In the genomic region with DNA sequence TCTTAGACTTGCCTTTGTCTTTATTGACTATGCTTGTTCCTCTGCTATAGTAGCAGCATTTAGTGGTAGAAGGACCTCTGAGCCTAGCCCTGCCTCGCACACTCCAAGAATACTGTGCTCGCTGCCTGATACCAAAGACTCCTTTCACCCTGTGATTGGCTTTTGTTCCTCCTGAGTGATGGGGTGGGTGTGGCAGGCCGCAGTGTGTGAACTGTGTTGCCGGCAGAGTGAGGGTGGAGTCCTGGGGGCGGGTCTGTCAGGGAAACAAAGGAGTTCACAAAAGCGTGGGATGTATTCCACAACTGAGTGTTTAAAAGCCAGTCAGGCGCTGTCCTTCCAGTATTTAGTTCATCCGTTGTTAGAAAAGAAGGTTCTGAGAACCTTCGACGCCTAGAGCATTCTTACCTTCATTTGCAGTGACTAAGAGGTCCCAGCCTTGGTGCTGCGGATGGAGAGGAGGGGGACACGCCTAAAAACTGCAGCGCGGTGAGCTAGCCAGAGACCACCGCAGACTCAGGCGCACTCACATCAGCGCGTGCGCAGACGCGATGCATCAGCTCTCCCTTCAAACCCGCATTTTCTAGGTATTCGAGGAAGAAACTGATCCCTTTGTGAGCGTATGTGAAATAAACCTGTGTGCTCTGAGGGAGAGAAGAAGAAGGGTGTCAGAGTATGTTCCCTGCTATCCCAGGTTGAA, we compare ENCODE assay signal across 8 mouse cellular contexts. TPM values are rescaled to one million over a fixed set of nuclear protein-coding genes. Genes with fewer than 3 reads are reported as not detected.
DNase-seq lines count a peak whose midpoint lies in the region; ATAC-seq and TF ChIP-seq lines count a peak whose summit lies in the region.

No protein-coding gene starts in this region.

- peak overlapping the region; percentile 60 for H3K4me3 ChIP-seq in left cerebral cortex, adult 2 months
- peak overlapping the region; percentile 75 for H3K4me3 ChIP-seq in intestine, embryonic 16.5 days (ENCODE audit: low read length)
- peak overlapping the region; percentile 71 for H3K4me3 ChIP-seq in lung, embryonic 16.5 days (ENCODE audit: low read length)

- H3K36me3 ChIP-seq in intestine, embryonic 16.5 days (ENCODE audit: control insufficient read depth, insufficient read depth, low read length), result no peaks in the 10 kb centered on the region
- H3K36me3 ChIP-seq in lung, embryonic 16.5 days (ENCODE audit: control insufficient read depth, insufficient read depth, low read length), result no peaks in the 10 kb centered on the region

- H3K9me3 ChIP-seq in intestine, embryonic 16.5 days (ENCODE audit: control insufficient read depth, low read length), result no peaks in the 10 kb centered on the region
- no peaks in the 10 kb centered on the region for H3K9me3 ChIP-seq in lung, embryonic 16.5 days (ENCODE audit: control insufficient read depth, low read length)

- peak overlapping the region; percentile 63 for H3K27ac ChIP-seq in left cerebral cortex, adult 2 months
- peak overlapping the region; percentile 61 for H3K27ac ChIP-seq in intestine, embryonic 16.5 days (ENCODE audit: low read length)
- peak overlapping the region; percentile 12; the same call in 1 of the 2 replicates for H3K27ac ChIP-seq in lung, embryonic 16.5 days (ENCODE audit: low read length)

- intact Hi-C loops in left cerebral cortex, adult 2 months (cut with DNase I), result loop anchor here (2.0 kb wide), 1 partner anchor 52 kb away; the partner anchor contains the start of gene Tubb2a

- peak; percentile 48 for ATAC-seq in intestine, embryonic 16.5 days
- ATAC-seq in lung, embryonic 16.5 days (ENCODE audit: low read depth), result peak; percentile 58
- peak; percentile 27; the same call in 1 of the 2 replicates for ATAC-seq in neutrophil, adult 5-6 weeks (ENCODE audit: extremely low read depth, insufficient number of reproducible peaks, low FRiP score, poor library complexity, severe bottlenecking)

- peak in 1 of 2 experiments; percentile 59 for DNase-seq in left cerebral cortex, adult 2 months (ENCODE audit: extremely low spot score in 1 of 2, low spot score in 2 of 2)
- no peak for DNase-seq in left cerebral cortex, adult 18-20 months (ENCODE audit: low spot score in 2 of 2)
- peak; percentile 88 for DNase-seq in brain, embryonic 18.5 days (ENCODE audit: low read depth, low spot score)
- peak; percentile 50 to 56 for DNase-seq in heart, adult 18-20 months
- DNase-seq in ovary, adult 18-20 months (ENCODE audit: low spot score), result no peak

- peaks cover 21% of the 10 kb centered on the region for H3K4me1 ChIP-seq in intestine, embryonic 16.5 days (ENCODE audit: control insufficient read depth, insufficient read depth, low read length)
- H3K4me1 ChIP-seq in lung, embryonic 16.5 days (replicated peaks; ENCODE audit: control insufficient read depth, insufficient read depth, low read length), result peaks cover 27% of the 10 kb centered on the region

- peak overlapping the region; percentile 96 for H3K4me2 ChIP-seq in intestine, embryonic 16.5 days (ENCODE audit: low read depth, low read length)
- peak overlapping the region; percentile 92 for H3K4me2 ChIP-seq in lung, embryonic 16.5 days (ENCODE audit: low read depth, low read length)

- TF ChIP-seq CTCF in left cerebral cortex, adult 2 months (IDR thresholded peaks at IDR 0.05), result no peak

- peak overlapping the region; percentile 71 for H3K9ac ChIP-seq in intestine, embryonic 16.5 days (ENCODE audit: low read depth, low read length)
- peak overlapping the region; percentile 42 for H3K9ac ChIP-seq in lung, embryonic 16.5 days (ENCODE audit: low read length)

- peaks cover 3% of the 10 kb centered on the region; the same call in 1 of the 2 replicates for H3K27me3 ChIP-seq in intestine, embryonic 16.5 days (replicated peaks; ENCODE audit: control insufficient read depth, insufficient read depth, low read length)
- H3K27me3 ChIP-seq in lung, embryonic 16.5 days (ENCODE audit: control insufficient read depth, insufficient read depth, low read depth, low read length), result peaks cover 20% of the 10 kb centered on the region

- WGBS in intestine, embryonic 16.5 days, result under 1% methylated on average over 24 of the region's 24 CpGs
- WGBS in lung, embryonic 16.5 days, result under 1% methylated on average over 24 of the region's 24 CpGs

RNA-seq across cellular contexts. Expression of gene Tubb2b, which starts 0.9 kb away (rescaled TPM):
- total RNA-seq in left cerebral cortex, adult 2 months (2021), result 100 to 1,000 TPM; 153 to 177 TPM
- total RNA-seq in left cerebral cortex, adult 18-20 months (2021), result 100 to 1,000 TPM; 169 to 171 TPM
- 1 to 10 TPM; 4.8 to 8.6 TPM for total RNA-seq in heart, adult 18-20 months (2021)
- 30.4 and 36.0 TPM in 2 replicates for polyA plus RNA-seq in intestine, embryonic 16.5 days (2015; fragmentation: Nextera tagmentation; extraction: Ambion mirVana)
- 18.9 and 19.4 TPM in 2 replicates for polyA plus RNA-seq in lung, embryonic 16.5 days (2015; fragmentation: Nextera tagmentation; extraction: Ambion mirVana)
- 3.8 and 6.5 TPM in 2 replicates for total RNA-seq in neutrophil, adult 5-6 weeks (2017)

RNA-seq across cellular contexts. Expression of gene Psmg4, which starts 31.6 kb away (rescaled TPM):
- 10 to 100 TPM; 19.4 to 20.6 TPM for total RNA-seq in left cerebral cortex, adult 2 months (2021)
- 10 to 100 TPM; 17.0 to 20.6 TPM for total RNA-seq in left cerebral cortex, adult 18-20 months (2021)
- total RNA-seq in heart, adult 18-20 months (2021), result 10 to 100 TPM; 25.0 to 32.9 TPM
- polyA plus RNA-seq in intestine, embryonic 16.5 days (2015; fragmentation: Nextera tagmentation; extraction: Ambion mirVana), result 66.7 and 67.2 TPM in 2 replicates
- 64.5 and 67.3 TPM in 2 replicates for polyA plus RNA-seq in lung, embryonic 16.5 days (2015; fragmentation: Nextera tagmentation; extraction: Ambion mirVana)
- 42.6 and 56.8 TPM in 2 replicates for total RNA-seq in neutrophil, adult 5-6 weeks (2017)

RNA-seq across cellular contexts. Expression of gene Tubb2a, which starts 53.4 kb away (rescaled TPM):
- total RNA-seq in left cerebral cortex, adult 2 months (2021), result 100 to 1,000 TPM; 768 to 774 TPM
- 100 to 1,000 TPM; 781 to 791 TPM for total RNA-seq in left cerebral cortex, adult 18-20 months (2021)
- 10 to 100 TPM; 51.0 to 70.1 TPM for total RNA-seq in heart, adult 18-20 months (2021)
- 149 and 162 TPM in 2 replicates for polyA plus RNA-seq in intestine, embryonic 16.5 days (2015; fragmentation: Nextera tagmentation; extraction: Ambion mirVana)
- polyA plus RNA-seq in lung, embryonic 16.5 days (2015; fragmentation: Nextera tagmentation; extraction: Ambion mirVana), result 185 and 193 TPM in 2 replicates
- total RNA-seq in neutrophil, adult 5-6 weeks (2017), result 16.5 and 17.7 TPM in 2 replicates

Comparison
In these comparisons a context has a peak if more than half of its experiments do, and no peak if none do; other contexts are left out.
1. DNase-seq: peak in brain, embryonic 18.5 days (single experiment) and heart, adult 18-20 months (2 of 2); none in left cerebral cortex, adult 18-20 months (0 of 2) and ovary, adult 18-20 months (single experiment).
2. H3K27ac ChIP-seq: peak in every context shown above with its lines; median percentile 63 in left cerebral cortex, adult 2 months; 61 in intestine, embryonic 16.5 days; 12 in lung, embryonic 16.5 days.
3. RNA of gene Tubb2b, which starts 0.9 kb away (total RNA-seq): 153 to 177 TPM in left cerebral cortex, adult 2 months and 169 to 171 TPM in left cerebral cortex, adult 18-20 months; 4.8 to 8.6 TPM in heart, adult 18-20 months and 3.8 to 6.5 TPM in neutrophil, adult 5-6 weeks; every median in the first group is over 10 times any median in the second.
4. RNA of gene Tubb2a, which starts 53.4 kb away (total RNA-seq): 781 to 791 TPM in left cerebral cortex, adult 18-20 months and 768 to 774 TPM in left cerebral cortex, adult 2 months; 51.0 to 70.1 TPM in heart, adult 18-20 months and 16.5 to 17.7 TPM in neutrophil, adult 5-6 weeks; every median in the first group is over 10 times any median in the second.
5. Peak in every context shown above with its lines, with median percentiles within 50 percentile points of each other: H3K4me3 ChIP-seq and ATAC-seq.